Comparison of ENCODE assay signal across 16 mouse cellular contexts in the genomic region with DNA sequence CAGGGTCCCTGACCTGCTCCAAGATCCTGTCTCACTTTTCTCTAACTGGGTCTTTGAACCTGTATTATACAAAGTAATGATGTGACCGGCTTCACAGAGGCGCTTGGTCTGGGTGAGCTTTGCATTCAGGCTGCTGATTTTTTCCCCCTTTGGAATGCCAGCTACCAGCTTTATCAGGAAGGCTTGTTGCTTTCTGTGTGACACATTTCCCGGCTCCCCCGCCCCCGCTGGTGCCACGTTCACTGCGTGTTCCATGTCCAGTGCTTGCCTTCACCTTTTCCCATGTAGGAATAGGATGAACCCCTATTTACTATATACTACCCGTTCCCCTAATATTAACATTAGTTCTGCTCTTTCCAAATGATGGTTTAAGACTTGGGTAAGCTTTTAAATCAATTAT. TPM values are rescaled to one million over a fixed set of nuclear protein-coding genes. Genes with fewer than 3 reads are reported as not detected.
DNase-seq lines count a peak whose midpoint lies in the region; ATAC-seq and TF ChIP-seq lines count a peak whose summit lies in the region.
"Had no signal": no experiment of that assay in that cellular context is flagged by ENCODE, and none has a peak within 500 bp of the region (broad histone marks: within the 10 kb centered on the region; RNA-seq: fewer than 3 reads in every experiment).

No protein-coding gene starts in this region.

- H3K4me2 ChIP-seq in heart, embryonic 13.5 days, result no peak overlapping the region
- no peak overlapping the region for H3K4me2 ChIP-seq in lung, embryonic 14.5 days
- H3K4me2 ChIP-seq: embryonic facial prominence, embryonic 12.5 days; forebrain, embryonic 15.5 days; hindbrain, embryonic 13.5 days had no signal

- intact Hi-C loops in heart, adult 2 months (cut with DNase I), result no loop called here
- intact Hi-C loops in heart, postnatal 10 days (cut with DNase I), result no loop called here
- intact Hi-C loops in heart, postnatal 14 days (cut with DNase I), result no loop called here

- H3K79me2 ChIP-seq in heart, adult 2 months (replicated peaks; ENCODE audit: control insufficient read depth, insufficient read depth, low read length), result no peaks in the 10 kb centered on the region

- no peak for ATAC-seq in heart, embryonic 13.5 days (ENCODE audit: extremely low read depth, insufficient number of reproducible peaks, low FRiP score, low TSS enrichment)
- ATAC-seq in lung, embryonic 14.5 days (ENCODE audit: insufficient read depth), result 0 out of 2 replicates have a peak, but pooled peaks have one; percentile 6
- ATAC-seq: hindbrain, postnatal 0 days had no signal

- no peak for TF ChIP-seq CTCF in heart, adult 2 months (IDR thresholded peaks at IDR 0.05)
- TF ChIP-seq CTCF in lung, embryonic 14.5 days (IDR thresholded peaks at IDR 0.05; ENCODE audit: low read depth), result no peak

- no peak overlapping the region for H3K9ac ChIP-seq in heart, embryonic 13.5 days
- no peak overlapping the region for H3K9ac ChIP-seq in heart, adult 2 months (ENCODE audit: low read depth, low read length)
- H3K9ac ChIP-seq in lung, embryonic 14.5 days, result no peak overlapping the region
- H3K9ac ChIP-seq: embryonic facial prominence, embryonic 12.5 days; forebrain, embryonic 15.5 days; hindbrain, embryonic 13.5 days had no signal

- no peaks in the 10 kb centered on the region for H3K36me3 ChIP-seq in heart, embryonic 13.5 days
- no peaks in the 10 kb centered on the region for H3K36me3 ChIP-seq in heart, adult 2 months (ENCODE audit: control insufficient read depth, insufficient read depth, low read length)
- H3K36me3 ChIP-seq in lung, embryonic 14.5 days (ENCODE audit: insufficient read depth), result no peaks in the 10 kb centered on the region
- H3K36me3 ChIP-seq: embryonic facial prominence, embryonic 12.5 days; forebrain, embryonic 15.5 days; hindbrain, embryonic 13.5 days had no signal

- H3K4me3 ChIP-seq in heart, embryonic 13.5 days, result no peak overlapping the region
- H3K4me3 ChIP-seq in heart, adult 2 months, result no peak overlapping the region
- no peak overlapping the region for H3K4me3 ChIP-seq in lung, embryonic 14.5 days (ENCODE audit: low read depth, low read length)
- H3K4me3 ChIP-seq: embryonic facial prominence, embryonic 12.5 days; forebrain, embryonic 15.5 days; hindbrain, embryonic 13.5 days had no signal

- TF ChIP-seq POLR2A in heart, adult 2 months (IDR thresholded peaks at IDR 0.05; ENCODE audit: insufficient read depth, low read depth, low read length), result no peak

- H3K27ac ChIP-seq in heart, embryonic 13.5 days (replicated peaks), result 0 out of 2 replicates have a peak overlapping the region, but pooled peaks have one; percentile 8
- H3K27ac ChIP-seq in heart, adult 2 months, result no peak overlapping the region
- H3K27ac ChIP-seq in lung, embryonic 14.5 days (ENCODE audit: low read depth), result peak overlapping the region; percentile 87
- H3K27ac ChIP-seq: embryonic facial prominence, embryonic 12.5 days; forebrain, embryonic 15.5 days; hindbrain, embryonic 13.5 days; hindbrain, postnatal 0 days had no signal

- DNase-seq in heart, adult 2 months, result no peak
- peak; percentile 16 for DNase-seq in heart, postnatal 10 days
- DNase-seq in heart, postnatal 14 days, result no peak
- no peak for DNase-seq in lung, embryonic 14.5 days
- no peak for DNase-seq in lung, adult 18-20 months
- DNase-seq in lung, postnatal 10 days, result peak; percentile 5
- no peak for DNase-seq in lung, postnatal 4 days
- DNase-seq: adrenal gland, postnatal 10 days; gastrocnemius, postnatal 36 days; heart, adult 11 months had no signal

- no peaks in the 10 kb centered on the region for H3K9me3 ChIP-seq in heart, embryonic 13.5 days
- no peaks in the 10 kb centered on the region for H3K9me3 ChIP-seq in lung, embryonic 14.5 days (ENCODE audit: low read depth, low read length)
- H3K9me3 ChIP-seq: embryonic facial prominence, embryonic 12.5 days; forebrain, embryonic 15.5 days; hindbrain, embryonic 13.5 days had no signal

- H3K27me3 ChIP-seq in heart, embryonic 13.5 days (replicated peaks), result no peaks in the 10 kb centered on the region
- H3K27me3 ChIP-seq in heart, adult 2 months (ENCODE audit: control insufficient read depth, insufficient read depth, low read length), result no peaks in the 10 kb centered on the region
- no peaks in the 10 kb centered on the region for H3K27me3 ChIP-seq in lung, embryonic 14.5 days (ENCODE audit: insufficient read depth, low read length)
- H3K27me3 ChIP-seq: embryonic facial prominence, embryonic 12.5 days; forebrain, embryonic 15.5 days; hindbrain, embryonic 13.5 days had no signal

- H3K4me1 ChIP-seq in heart, embryonic 13.5 days, result peaks cover 13% of the 10 kb centered on the region; the same call in 1 of the 2 replicates
- no peaks in the 10 kb centered on the region for H3K4me1 ChIP-seq in heart, adult 2 months (ENCODE audit: control insufficient read depth, insufficient read depth, low read length)
- H3K4me1 ChIP-seq in lung, embryonic 14.5 days (ENCODE audit: insufficient read depth), result no peaks in the 10 kb centered on the region
- H3K4me1 ChIP-seq: embryonic facial prominence, embryonic 12.5 days; hindbrain, embryonic 13.5 days had no signal

- 61% methylated on average over 8 of the region's 8 CpGs for WGBS in heart, embryonic 13.5 days
- 65% methylated on average over 8 of the region's 8 CpGs for WGBS in heart, adult 2 months
- 76% methylated on average over 8 of the region's 8 CpGs for WGBS in lung, embryonic 14.5 days

- no peak for TF ChIP-seq EP300 in heart, adult 2 months (IDR thresholded peaks at IDR 0.05; ENCODE audit: insufficient read depth, low read depth, low read length)

RNA-seq across cellular contexts. Expression of a gene that starts 27.4 kb away (rescaled TPM):
- polyA plus RNA-seq in heart, embryonic 13.5 days (2015; fragmentation: Nextera tagmentation; extraction: Ambion mirVana), result 1.2 and 1.6 TPM in 2 replicates
- total RNA-seq in heart, adult 2 months (2021), result 1 to 10 TPM; 2.3 to 2.6 TPM
- 2.1 and 4.0 TPM in 2 replicates for polyA plus RNA-seq in heart, adult 2 months (2012; rRNA removed)
- total RNA-seq in heart, postnatal 10 days (2021), result 1 to 10 TPM; 4.3 to 5.7 TPM
- 1 to 10 TPM; 2.4 to 4.2 TPM for total RNA-seq in heart, postnatal 14 days (2021)
- polyA plus RNA-seq in lung, embryonic 14.5 days (2014; fragmentation: Nextera tagmentation; extraction: Ambion mirVana), result 4.1 and 4.8 TPM in 2 replicates
- total RNA-seq: gastrocnemius, postnatal 36 days; MEL had no signal

Comparison
In these comparisons a context has a peak if more than half of its experiments do, and no peak if none do; other contexts are left out.
1. DNase-seq: peak in heart, postnatal 10 days (2 of 2) and lung, postnatal 10 days (single experiment); none in heart, adult 2 months (0 of 2), heart, postnatal 14 days (0 of 2), lung, embryonic 14.5 days (single experiment), lung, adult 18-20 months (0 of 2) and lung, postnatal 4 days (0 of 2).